Mouse (Mus musculus) embryonic stem cell, embryonic (primary cell): ENCODE measurements around the gene Smarca2.

ENCODE experiments used
- CTCF ChIA-PET, 4 experiments: fragments of 300-600 bp in 2 of 4; fragments of 350-600 bp in 2 of 4; sonication (Branson Sonifier 250); formaldehyde crosslinking; loops; one replicate each; lab custom pipeline; 2022; ENCODE audit warnings: inconsistent platforms in 2 of 4; lab: Charles Lee
- POLR2A ChIA-PET, 4 experiments: fragments of 300-600 bp in 2 of 4; fragments of 350-600 bp in 2 of 4; sonication (Branson Sonifier 250); formaldehyde crosslinking; loops; one replicate each; lab custom pipeline; 2022; ENCODE audit warnings: antibody characterized with exemption in 4 of 4, inconsistent platforms in 1 of 4; lab: Charles Lee

Smarca2 gene

GRCm38 (mm10) chr19:26790386-26791346 is 185.8 kb downstream of the Smarca2 start:
- POLR2A ChIA-PET, result interaction anchor here in 1 of 4 experiments (1.2 kb wide), 1 partner anchor 14 kb away, joined by 3 read pairs; no protein-coding TSS in a partner anchor
- CTCF ChIA-PET, result interaction anchor here in 1 of 4 experiments (0.7 kb wide), 1 partner anchor 8 kb away, joined by 3 read pairs; no protein-coding TSS in a partner anchor

- POLR2A ChIA-PET, result no interaction called here
- CTCF ChIA-PET, result no interaction called here
Measured at GRCm38 (mm10) chr19:26794315-26794714, 189.5 kb downstream of the Smarca2 start.

GRCm38 (mm10) chr19:26796006-26796405 is 191.2 kb downstream of the Smarca2 start:
- CTCF ChIA-PET, result no interaction called here
- POLR2A ChIA-PET, result no interaction called here

GRCm38 (mm10) chr19:26804401-26804800 is 199.6 kb downstream of the Smarca2 start:
- POLR2A ChIA-PET, result interaction anchor here in 1 of 4 experiments (1.4 kb wide), 1 partner anchor 13 kb away, joined by 3 read pairs; no protein-coding TSS in a partner anchor
- CTCF ChIA-PET, result no interaction called here

GRCm38 (mm10) chr19:26814629-26815028 is 209.8 kb downstream of the Smarca2 start:
- ChIA-PET POLR2A (interaction anchor here in 1 of 4 experiments (0.7 to 1.3 kb wide), 2 partner anchors 13 to 831 kb away, joined by 3 to 5 read pairs; no protein-coding TSS in a partner anchor), CTCF (no interaction called here)

GRCm38 (mm10) chr19:26817901-26818300 is 213.1 kb downstream of the Smarca2 start:
- ChIA-PET POLR2A (no interaction called here), CTCF (no interaction called here)
